8 mouse cellular contexts compared by ENCODE assay signal in the genomic region with DNA sequence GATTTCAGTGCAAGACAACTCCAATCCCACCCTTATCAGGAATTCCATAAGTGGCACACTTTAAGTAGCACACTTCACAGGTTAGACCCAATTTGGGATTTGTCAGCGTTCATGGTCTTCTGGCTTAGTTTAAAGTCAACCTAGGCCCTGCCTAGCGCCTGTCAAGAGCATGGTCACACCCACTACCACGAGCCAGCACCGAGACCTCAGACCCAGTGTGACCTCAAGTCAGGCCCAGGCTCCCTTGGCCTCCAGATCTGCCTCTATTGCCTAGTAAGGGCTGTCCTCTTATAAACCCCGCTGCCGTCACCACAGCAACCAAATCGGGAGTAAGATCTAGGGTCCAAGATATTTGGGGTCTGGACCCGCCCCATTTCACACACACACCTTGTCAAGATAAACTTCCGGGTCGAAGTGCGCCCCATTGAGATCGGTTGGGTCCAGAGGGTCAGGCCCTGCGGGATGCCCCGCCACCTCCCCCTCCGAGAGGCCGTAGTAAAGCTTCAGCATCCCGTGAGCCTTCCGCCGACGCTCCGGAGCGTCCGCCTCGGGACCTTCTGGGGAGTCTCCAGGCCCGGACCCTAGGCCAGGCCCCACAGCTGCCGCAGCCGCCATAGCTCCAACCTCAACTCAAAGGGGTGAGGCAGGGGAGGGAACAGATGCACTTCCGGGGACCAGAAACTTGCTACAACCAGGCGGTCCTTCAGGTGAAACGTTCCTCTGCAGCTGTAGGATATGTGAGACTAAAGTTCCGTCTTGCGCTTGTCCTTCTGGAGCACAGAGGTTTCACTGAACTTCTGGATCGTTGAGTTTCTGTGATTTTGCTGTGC. TPM values are rescaled to one million over a fixed set of nuclear protein-coding genes. Genes with fewer than 3 reads are reported as not detected.
DNase-seq lines count a peak whose midpoint lies in the region; ATAC-seq lines count a peak whose summit lies in the region.

A gene (minus strand): TSS at position 668 of the 830 bp plus-strand sequence.

- peak; percentile 96 for ATAC-seq in inflammation-experienced regulatory T-cells, adult 6 months
- peak; percentile 99 for ATAC-seq in megakaryocyte progenitor cell, adult 5-6 weeks (replicated peaks; ENCODE audit: poor library complexity)

- peak; percentile 74 to 78 for DNase-seq in adrenal gland, adult 18-20 months (ENCODE audit: low spot score in 2 of 2)
- peak; percentile 97 for DNase-seq in embryo, embryonic 10.5 days (ENCODE audit: low spot score)
- peak; percentile 79 for DNase-seq in gastrocnemius, postnatal 14 days
- peak; percentile 86 to 89 for DNase-seq in left cerebral cortex, postnatal 10 days (ENCODE audit: extremely low spot score in 1 of 2, low spot score in 2 of 2)
- DNase-seq in right cerebral cortex, postnatal 10 days (ENCODE audit: low spot score in 2 of 2): peak; percentile 91 to 94
- peak; percentile 84 for DNase-seq in urinary bladder, postnatal 14 days (ENCODE audit: low spot score)

- intact Hi-C loops in gastrocnemius, postnatal 14 days (cut with DNase I; ENCODE audit: low total_unique reads): no loop called here
- intact Hi-C loops in left cerebral cortex, postnatal 10 days (cut with DNase I): loop anchor here (5.0 kb wide), 1 partner anchor 41 kb away; a partner anchor contains a TSS

RNA-seq across cellular contexts. Expression of the gene that starts here (rescaled TPM):
- 10 to 100 TPM; 51.6 to 58.8 TPM for total RNA-seq in adrenal gland, adult 18-20 months (2021)
- total RNA-seq in gastrocnemius, postnatal 14 days (2021): 10 to 100 TPM; 20.4 to 24.0 TPM
- 10 to 100 TPM; 29.3 to 35.6 (median 31.5) TPM for polyA plus RNA-seq in inflammation-experienced regulatory T-cells, adult 6 months (2017; shearing (Covaris generic))
- 10 to 100 TPM; 90.8 to 94.8 TPM for total RNA-seq in left cerebral cortex, postnatal 10 days (2021)
- total RNA-seq in megakaryocyte progenitor cell, adult 5-6 weeks (2015): 30.4 and 33.2 TPM in 2 replicates
- total RNA-seq in megakaryocyte progenitor cell, adult 5-6 weeks (2017): 42.8 and 54.7 TPM in 2 replicates

Comparison
In these comparisons a context has a peak if more than half of its experiments do, and no peak if none do; other contexts are left out.
1. Peak in every context shown above with its lines: DNase-seq and ATAC-seq.